Comparison of ENCODE assay signal across 15 mouse cellular contexts in the genomic region with DNA sequence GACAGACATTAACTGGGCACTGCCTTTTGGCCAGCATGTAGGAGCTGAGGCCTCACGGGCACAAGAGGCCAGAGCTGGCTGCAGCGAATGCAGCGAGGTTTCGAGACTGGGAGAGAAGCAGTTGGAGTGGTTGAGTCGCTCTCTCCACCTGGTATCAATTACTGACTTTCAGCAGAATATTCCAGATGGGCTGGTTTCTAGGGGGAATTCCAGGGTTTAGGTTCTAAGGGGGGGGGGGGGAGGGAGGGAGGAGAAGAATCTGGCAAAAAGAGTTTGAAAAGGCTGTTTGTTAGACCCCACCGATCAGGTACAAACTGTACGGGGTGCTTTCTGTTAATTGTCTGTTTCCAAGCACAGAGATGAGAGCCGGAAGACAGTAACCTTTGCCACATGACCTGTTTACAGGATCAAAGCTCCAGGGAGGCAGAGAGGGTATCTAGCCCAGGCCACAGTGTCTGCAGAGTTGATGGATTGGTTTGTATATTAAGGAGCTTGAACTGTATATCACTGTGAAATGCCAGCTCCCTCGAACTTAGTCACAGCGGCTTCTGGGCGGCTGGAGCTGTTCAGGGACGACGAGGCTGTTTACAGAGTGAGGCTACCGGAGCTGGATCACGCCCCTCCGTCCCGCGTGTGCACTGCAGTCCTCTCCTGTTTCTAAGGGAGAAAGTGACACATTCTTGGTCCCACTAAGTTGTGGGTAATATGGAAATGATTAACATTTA. TPM values are rescaled to one million over a fixed set of nuclear protein-coding genes. Genes with fewer than 3 reads are reported as not detected.
DNase-seq lines count a peak whose midpoint lies in the region; ATAC-seq and TF ChIP-seq lines count a peak whose summit lies in the region.
"Had no signal": no experiment of that assay in that cellular context is flagged by ENCODE, and none has a peak within 500 bp of the region (broad histone marks: within the 10 kb centered on the region; RNA-seq: fewer than 3 reads in every experiment).

No protein-coding gene starts in this region.

- 16% methylated on average over 18 of the region's 18 CpGs for WGBS in kidney, postnatal 0 days
- 43% methylated on average over 18 of the region's 18 CpGs for WGBS in kidney, adult 2 months
- WGBS in embryonic facial prominence, embryonic 14.5 days, result 11% methylated on average over 18 of the region's 18 CpGs
- WGBS in neural tube, embryonic 11.5 days, result 49% methylated on average over 18 of the region's 18 CpGs

- TF ChIP-seq POLR2A in kidney, adult 2 months (IDR thresholded peaks at IDR 0.05; ENCODE audit: low read depth, low read length), result no peak

- peak; percentile 18 for DNase-seq in adrenal gland, postnatal 10 days
- no peak for DNase-seq in adrenal gland, adult 18-20 months (ENCODE audit: low spot score in 2 of 2)
- DNase-seq in kidney, postnatal 0 days (ENCODE audit: low spot score), result peak; percentile 66
- no peak for DNase-seq in kidney, adult 2 months
- peak; percentile 76 for DNase-seq in embryonic facial prominence, embryonic 14.5 days (ENCODE audit: low spot score)
- peak; percentile 43 for DNase-seq in neural tube, embryonic 11.5 days (ENCODE audit: low spot score)
- DNase-seq in urinary bladder, postnatal 36 days (ENCODE audit: low spot score in 2 of 2), result no peak
- no peak for DNase-seq in spleen, adult 12 weeks (ENCODE audit: low spot score)
- DNase-seq: cerebellum, postnatal 10 days; kidney, postnatal 25 days; spleen, adult 18-20 months had no signal

- no peaks in the 10 kb centered on the region for H3K36me3 ChIP-seq in kidney, postnatal 0 days (ENCODE audit: insufficient read depth, low read length)
- H3K36me3 ChIP-seq in kidney, adult 2 months (ENCODE audit: control insufficient read depth, insufficient read depth, low read length), result no peaks in the 10 kb centered on the region
- H3K36me3 ChIP-seq in embryonic facial prominence, embryonic 14.5 days (ENCODE audit: control insufficient read depth, insufficient read depth, low read length), result no peaks in the 10 kb centered on the region
- no peaks in the 10 kb centered on the region for H3K36me3 ChIP-seq in neural tube, embryonic 11.5 days (ENCODE audit: control insufficient read depth, insufficient read depth, low read length)
- H3K36me3 ChIP-seq: forebrain, embryonic 15.5 days; heart, embryonic 15.5 days; midbrain, embryonic 13.5 days had no signal

- ATAC-seq in kidney, postnatal 0 days (replicated peaks; ENCODE audit: low FRiP score, low read depth), result 0 out of 2 replicates have a peak, but pooled peaks have one; percentile 63
- peak; percentile 44; the same call in 1 of the 2 replicates for ATAC-seq in embryonic facial prominence, embryonic 14.5 days (ENCODE audit: low read depth)
- ATAC-seq in neural tube, embryonic 11.5 days (ENCODE audit: insufficient read depth, low FRiP score, low TSS enrichment), result no peak
- ATAC-seq: forebrain, embryonic 15.5 days; midbrain, embryonic 13.5 days had no signal

- no peaks in the 10 kb centered on the region for H3K4me1 ChIP-seq in kidney, postnatal 0 days (replicated peaks; ENCODE audit: insufficient read depth, low read length)
- H3K4me1 ChIP-seq in kidney, adult 2 months (ENCODE audit: control insufficient read depth, insufficient read depth, low read length), result no peaks in the 10 kb centered on the region
- peaks cover 16% of the 10 kb centered on the region; the same call in 1 of the 2 replicates for H3K4me1 ChIP-seq in embryonic facial prominence, embryonic 14.5 days (ENCODE audit: control insufficient read depth, insufficient read depth, low read length)
- no peaks in the 10 kb centered on the region for H3K4me1 ChIP-seq in neural tube, embryonic 11.5 days (ENCODE audit: control insufficient read depth, insufficient read depth, low read length)
- H3K4me1 ChIP-seq: forebrain, embryonic 15.5 days; midbrain, embryonic 13.5 days had no signal

- no peaks in the 10 kb centered on the region for H3K27me3 ChIP-seq in kidney, postnatal 0 days (ENCODE audit: insufficient read depth, low read length)
- H3K27me3 ChIP-seq in kidney, adult 2 months (replicated peaks; ENCODE audit: control insufficient read depth, insufficient read depth, low read length), result no peaks in the 10 kb centered on the region
- H3K27me3 ChIP-seq in embryonic facial prominence, embryonic 14.5 days (replicated peaks; ENCODE audit: control insufficient read depth, insufficient read depth, low read length), result no peaks in the 10 kb centered on the region
- no peaks in the 10 kb centered on the region for H3K27me3 ChIP-seq in neural tube, embryonic 11.5 days (ENCODE audit: control insufficient read depth, insufficient read depth, low read length)
- H3K27me3 ChIP-seq: forebrain, embryonic 15.5 days; heart, embryonic 15.5 days; midbrain, embryonic 13.5 days had no signal

- H3K9me3 ChIP-seq in kidney, postnatal 0 days (replicated peaks; ENCODE audit: low read length), result no peaks in the 10 kb centered on the region
- H3K9me3 ChIP-seq in embryonic facial prominence, embryonic 14.5 days (ENCODE audit: control insufficient read depth, low read length), result peaks cover 9% of the 10 kb centered on the region; the same call in 1 of the 2 replicates
- H3K9me3 ChIP-seq in neural tube, embryonic 11.5 days (ENCODE audit: control insufficient read depth, low read length), result no peaks in the 10 kb centered on the region
- H3K9me3 ChIP-seq: forebrain, embryonic 15.5 days; midbrain, embryonic 13.5 days had no signal

- no peak overlapping the region for H3K27ac ChIP-seq in kidney, postnatal 0 days
- no peak overlapping the region for H3K27ac ChIP-seq in kidney, adult 2 months (ENCODE audit: insufficient read depth, low read depth, low read length)
- H3K27ac ChIP-seq in embryonic facial prominence, embryonic 14.5 days (replicated peaks; ENCODE audit: low read depth, low read length), result peak overlapping the region; percentile 67
- 0 out of 2 replicates have a peak overlapping the region, but pooled peaks have one; percentile 6 for H3K27ac ChIP-seq in neural tube, embryonic 11.5 days (ENCODE audit: low read depth, low read length)
- H3K27ac ChIP-seq: forebrain, embryonic 15.5 days; heart, embryonic 15.5 days; midbrain, embryonic 13.5 days had no signal

- no peak for TF ChIP-seq CTCF in kidney, postnatal 0 days (IDR thresholded peaks at IDR 0.05; ENCODE audit: low read depth)
- TF ChIP-seq CTCF in kidney, adult 2 months (conservative IDR thresholded peaks at IDR 0.05; ENCODE audit: insufficient read depth, insufficient read length, low read depth, low read length), result no peak

- H3K9ac ChIP-seq in kidney, postnatal 0 days (ENCODE audit: low read depth, low read length), result no peak overlapping the region
- H3K9ac ChIP-seq in embryonic facial prominence, embryonic 14.5 days (ENCODE audit: low read depth, low read length), result no peak overlapping the region
- no peak overlapping the region for H3K9ac ChIP-seq in neural tube, embryonic 11.5 days (ENCODE audit: low read length)
- H3K9ac ChIP-seq: forebrain, embryonic 15.5 days; heart, embryonic 15.5 days; midbrain, embryonic 13.5 days had no signal

- H3K4me2 ChIP-seq in kidney, postnatal 0 days (ENCODE audit: low read length), result no peak overlapping the region
- H3K4me2 ChIP-seq in embryonic facial prominence, embryonic 14.5 days (ENCODE audit: low read depth, low read length), result peak overlapping the region; percentile 41
- H3K4me2 ChIP-seq in neural tube, embryonic 11.5 days (ENCODE audit: low read depth), result no peak overlapping the region
- H3K4me2 ChIP-seq: forebrain, embryonic 15.5 days; heart, embryonic 15.5 days; midbrain, embryonic 13.5 days had no signal

- H3K4me3 ChIP-seq in kidney, postnatal 0 days (replicated peaks; ENCODE audit: low read depth, low read length), result no peak overlapping the region
- no peak overlapping the region for H3K4me3 ChIP-seq in kidney, adult 2 months (ENCODE audit: insufficient read depth, low read depth, low read length)
- H3K4me3 ChIP-seq in embryonic facial prominence, embryonic 14.5 days (ENCODE audit: low read depth, low read length), result no peak overlapping the region
- H3K4me3 ChIP-seq in neural tube, embryonic 11.5 days (ENCODE audit: low read depth, low read length), result no peak overlapping the region
- H3K4me3 ChIP-seq: forebrain, embryonic 15.5 days; heart, embryonic 15.5 days; midbrain, embryonic 13.5 days had no signal

RNA-seq across cellular contexts. Expression of gene Dact1, which starts 51.3 kb away (rescaled TPM):
- total RNA-seq in adrenal gland, postnatal 10 days (2021), result 10 to 100 TPM; 18.2 to 21.9 TPM
- total RNA-seq in adrenal gland, adult 18-20 months (2021), result 10 to 100 TPM; 14.0 to 14.9 TPM
- polyA plus RNA-seq in kidney, postnatal 0 days (2015; fragmentation: Nextera tagmentation; extraction: Ambion mirVana), result 12.4 and 15.3 TPM in 2 replicates
- polyA plus RNA-seq in kidney, adult 2 months (2012; rRNA removed), result 3.9 and 4.0 TPM in 2 replicates
- 19.1 and 21.9 TPM in 2 replicates for polyA plus RNA-seq in embryonic facial prominence, embryonic 14.5 days (2014; fragmentation: Nextera tagmentation; extraction: Ambion mirVana)
- 21.1 and 22.2 TPM in 2 replicates for polyA plus RNA-seq in neural tube, embryonic 11.5 days (2014; fragmentation: Nextera tagmentation; extraction: Ambion mirVana)
- total RNA-seq: MEL had no signal

Comparison
In these comparisons a context has a peak if more than half of its experiments do, and no peak if none do; other contexts are left out.
1. DNase-seq: peak in adrenal gland, postnatal 10 days (single experiment), kidney, postnatal 0 days (single experiment), embryonic facial prominence, embryonic 14.5 days (single experiment) and neural tube, embryonic 11.5 days (single experiment); none in adrenal gland, adult 18-20 months (0 of 2), kidney, adult 2 months (single experiment), urinary bladder, postnatal 36 days (0 of 2) and spleen, adult 12 weeks (single experiment).
2. H3K27ac ChIP-seq: peak in embryonic facial prominence, embryonic 14.5 days (single experiment) and neural tube, embryonic 11.5 days (single experiment); none in kidney, postnatal 0 days (single experiment) and kidney, adult 2 months (single experiment).